Mouse (Mus musculus) lung, postnatal 0 days (tissue): ENCODE results near the gene Adk. TPM values are rescaled to one million over a fixed set of nuclear protein-coding genes. Genes with fewer than 3 reads are reported as not detected.
A peak's percentile ranks its signal among the peaks of the same experiment; 100 is the strongest.

ENCODE experiments used
- ATAC-seq: fragments of 200-750 bp; cut with Nextera tagmentation; 2 replicates; pipeline ENCODE4 v1.8.0; 2017; ENCODE audit warnings: moderate library complexity
- DNase-seq: peaks from one replicate; pipeline ENCODE4 v3.0.0-alpha.2; 2016; ENCODE audit warnings: low spot score
- H3K27ac ChIP-seq: fragments of 300-500 bp; sonication (generic); 2 replicates; pipeline ENCODE4 v1.5.1; 2014; ENCODE audit warnings: antibody characterized with exemption, mild to moderate bottlenecking, low read length, mixed read lengths
- H3K27me3 ChIP-seq: fragments of 300-500 bp; sonication (generic); replicated peaks from 2 replicates; pipeline ENCODE4 v1.6.1; 2014; ENCODE audit warnings: low read length, mixed read lengths; ENCODE audit not compliant: insufficient read depth
- H3K36me3 ChIP-seq: fragments of 300-500 bp; sonication (generic); 2 replicates; pipeline ENCODE4 v1.6.1; 2014; ENCODE audit warnings: low read length, mixed read lengths; ENCODE audit not compliant: insufficient read depth
- H3K4me1 ChIP-seq: fragments of 300-500 bp; sonication (generic); 2 replicates; pipeline ENCODE4 v1.6.1; 2014; ENCODE audit warnings: antibody characterized with exemption, low read depth, low read length, mixed read lengths; ENCODE audit not compliant: insufficient read depth
- H3K4me2 ChIP-seq: fragments of 300-500 bp; sonication (generic); replicated peaks from 2 replicates; pipeline ENCODE4 v1.6.1; 2014; ENCODE audit warnings: low read depth, mild to moderate bottlenecking, low read length, moderate library complexity, mixed read lengths
- H3K4me3 ChIP-seq: fragments of 300-500 bp; sonication (generic); 2 replicates; pipeline ENCODE4 v1.5.1; 2014; ENCODE audit warnings: low read depth, low read length
- H3K9ac ChIP-seq: fragments of 300-500 bp; sonication (generic); replicated peaks from 2 replicates; pipeline ENCODE4 v1.6.1; 2014; ENCODE audit warnings: low read depth, mild to moderate bottlenecking
- H3K9me3 ChIP-seq: fragments of 300-500 bp; sonication (generic); 2 replicates; pipeline ENCODE4 v1.6.1; 2016; ENCODE audit warnings: low read length, mixed read lengths
- CTCF ChIP-seq: IDR thresholded peaks from 2 replicates; pipeline ENCODE4 v1.5.1; 2016; ENCODE audit warnings: antibody characterized with exemption, mild to moderate bottlenecking
- EP300 ChIP-seq: IDR thresholded peaks from 2 replicates; pipeline ENCODE4 v1.6.1; 2016; ENCODE audit warnings: antibody characterized with exemption, mild to moderate bottlenecking, control low read depth
- WGBS: fragments of 180-500 bp; shearing (Covaris S2); extraction: QIAGEN DNeasy Blood & Tissue Kit; methylation state at CpG from one replicate; pipeline ENCODE4 v1.1.7; 2014; 5-methylcytosine and 5-hydroxymethylcytosine counted together
- polyA plus RNA-seq: library from polyadenylated mRNA; unstranded; fragments of >200 nt; fragmentation: Nextera tagmentation; extraction: Ambion mirVana; gene quantifications from 2 replicates; pipeline ENCODE4 v1.2.1, GENCODE M21; 2015

Gene Adk
- polyA plus RNA-seq, 1 experiment from 2014 or later, result 238 TPM

GRCm38 (mm10) chr14:21047840-21048239 lies 4.5 kb upstream of the Adk start:
- WGBS, result 78% methylated on average over 2 of the region's 2 CpGs
- no peaks in the 10 kb centered on the region for H3K27me3 ChIP-seq
- H3K4me2 ChIP-seq, result no peak overlapping the region
- H3K27ac ChIP-seq, result no peak overlapping the region
- H3K9ac ChIP-seq, result no peak overlapping the region
- no peaks in the 10 kb centered on the region for H3K36me3 ChIP-seq
- H3K9me3 ChIP-seq, result no peaks in the 10 kb centered on the region
- H3K4me3 ChIP-seq, result no peak overlapping the region
- ATAC-seq (no peak), DNase-seq (peak; percentile 37)
- no peaks in the 10 kb centered on the region for H3K4me1 ChIP-seq
- no peak for TF ChIP-seq CTCF
- no peak for TF ChIP-seq EP300

GRCm38 (mm10) chr14:21048879-21049278 lies 3.5 kb upstream of the Adk start:
- Histone ChIP-seq H3K9ac (no peak overlapping the region), H3K27me3 (no peaks in the 10 kb centered on the region), H3K4me1 (no peaks in the 10 kb centered on the region), H3K27ac (no peak overlapping the region), H3K9me3 (no peaks in the 10 kb centered on the region), H3K4me2 (no peak overlapping the region), H3K4me3 (no peak overlapping the region), H3K36me3 (no peaks in the 10 kb centered on the region)
- DNase-seq, result peak; percentile 72
- peak; percentile 74 for TF ChIP-seq CTCF
- TF ChIP-seq EP300, result no peak
- ATAC-seq, result no peak

GRCm38 (mm10) chr14:21050734-21051133 lies 1.6 kb upstream of the Adk start:
- WGBS, result 71% methylated on average over 3 of the region's 3 CpGs
- H3K36me3 ChIP-seq, result no peaks in the 10 kb centered on the region
- no peak overlapping the region for H3K4me3 ChIP-seq
- ATAC-seq (no peak), DNase-seq (peak; percentile 19)
- TF ChIP-seq EP300 (no peak), CTCF (peak; percentile 72)
- no peaks in the 10 kb centered on the region for H3K27me3 ChIP-seq
- H3K9me3 ChIP-seq, result no peaks in the 10 kb centered on the region
- no peaks in the 10 kb centered on the region for H3K4me1 ChIP-seq
- no peak overlapping the region for H3K4me2 ChIP-seq
- no peak overlapping the region for H3K27ac ChIP-seq
- H3K9ac ChIP-seq, result no peak overlapping the region

GRCm38 (mm10) chr14:21051380-21052111 lies 828 bp upstream of the Adk start:
- Histone ChIP-seq H3K27me3 (no peaks in the 10 kb centered on the region), H3K4me1 (no peaks in the 10 kb centered on the region), H3K4me2 (peak overlapping the region; percentile 96), H3K4me3 (peak overlapping the region; percentile 83), H3K9ac (peak overlapping the region; percentile 75), H3K9me3 (no peaks in the 10 kb centered on the region), H3K36me3 (no peaks in the 10 kb centered on the region), H3K27ac (peak overlapping the region; percentile 96)
- WGBS, result 7% methylated on average over 28 of the region's 28 CpGs
- no peak for DNase-seq
- no peak for ATAC-seq
- TF ChIP-seq EP300, result no peak

- TF ChIP-seq CTCF (peak; percentile 52), EP300 (no peak)
- H3K4me2 ChIP-seq, result peak overlapping the region; percentile 96
- H3K27ac ChIP-seq, result peak overlapping the region; percentile 96
- under 1% methylated on average over 25 of the region's 25 CpGs for WGBS
- peak overlapping the region; percentile 83 for H3K4me3 ChIP-seq
- no peaks in the 10 kb centered on the region for H3K4me1 ChIP-seq
- no peaks in the 10 kb centered on the region for H3K27me3 ChIP-seq
- H3K9me3 ChIP-seq, result no peaks in the 10 kb centered on the region
- no peaks in the 10 kb centered on the region for H3K36me3 ChIP-seq
- peak overlapping the region; percentile 48 for H3K9ac ChIP-seq
- DNase-seq (peak; percentile 85), ATAC-seq (peak; percentile 67)
Observed at GRCm38 (mm10) chr14:21052781-21053130, 382 bp downstream of the Adk start.

GRCm38 (mm10) chr14:21053151-21053550 lies 777 bp downstream of the Adk start:
- no peak for ATAC-seq
- DNase-seq, result peak; percentile 82
- WGBS, result 4% methylated on average over 8 of the region's 8 CpGs
- Histone ChIP-seq H3K4me2 (peak overlapping the region; percentile 96), H3K4me1 (no peaks in the 10 kb centered on the region), H3K27me3 (no peaks in the 10 kb centered on the region), H3K27ac (peak overlapping the region; percentile 96), H3K9ac (peak overlapping the region; percentile 48), H3K9me3 (no peaks in the 10 kb centered on the region), H3K36me3 (no peaks in the 10 kb centered on the region), H3K4me3 (peak overlapping the region; percentile 83)
- TF ChIP-seq CTCF (no peak), EP300 (no peak)
